Mouse (Mus musculus): ENCODE results near the gene Riox1.

- no peak for TF ChIP-seq CHD2 (IDR thresholded peaks at IDR 0.05; ENCODE audit: low read depth, low read length)
- TF ChIP-seq MAFK (IDR thresholded peaks at IDR 0.05; ENCODE audit: insufficient read depth, low read depth, low read length), result no peak
Measured at GRCm38 (mm10) chr12:83929186-83929804, 21.1 kb upstream of the Riox1 start.
